Mouse (Mus musculus) ES-Bruce4 (cell line): Measurements from ENCODE around the gene Tas2r144.

ENCODE experiments used
- CTCF ChIP-seq: IDR thresholded peaks from one replicate; pipeline ENCODE4 v1.8.1; 2011; ENCODE audit warnings: low read depth, low read length
- EP300 ChIP-seq: IDR thresholded peaks from 2 replicates; pipeline ENCODE4 v1.6.1; 2011; ENCODE audit warnings: low read depth, low read length; ENCODE audit not compliant: insufficient read depth
- POLR2A ChIP-seq: IDR thresholded peaks from one replicate; pipeline ENCODE4 v1.8.1; 2011; ENCODE audit warnings: low read length; ENCODE audit not compliant: insufficient read depth

- TF ChIP-seq EP300 (no peak), CTCF (no peak), POLR2A (no peak)
Observed at GRCm38 (mm10) chr6:42197710-42198109, 17.4 kb upstream of the Tas2r144 start.
